Mouse (Mus musculus): ENCODE results near the gene Ap5z1. TPM values are rescaled to one million over a fixed set of nuclear protein-coding genes. Genes with fewer than 3 reads are reported as not detected.

Ap5z1 gene
- total and polyA plus RNA-seq, 3 experiments, result 11.5 to 37.7 (median 14.1) TPM

- H3K4me1 ChIP-seq (ENCODE audit: insufficient read depth, low read depth, low read length), result peaks cover 17% of the 10 kb centered on the region
- no peak for DNase-seq (ENCODE audit: low spot score)
- peaks cover 87% of the 10 kb centered on the region for H3K36me3 ChIP-seq (replicated peaks)
- H3K9me3 ChIP-seq (replicated peaks), result no peaks in the 10 kb centered on the region
- no peak for TF ChIP-seq CTCF (IDR thresholded peaks at IDR 0.05; ENCODE audit: low read depth, low read length)
- no peak for TF ChIP-seq GATA1 (IDR thresholded peaks at IDR 0.05; ENCODE audit: borderline replicate concordance, low read length)
- no peak for TF ChIP-seq POLR2AphosphoS5 (IDR thresholded peaks at IDR 0.05; ENCODE audit: insufficient replicate concordance, low read depth, low read length)
- no peak for TF ChIP-seq TAL1 (conservative IDR thresholded peaks at IDR 0.05; ENCODE audit: low read depth, low read length)
- no peaks in the 10 kb centered on the region for H3K27me3 ChIP-seq (ENCODE audit: insufficient read depth, low read length)
- no peak overlapping the region for H3K4me3 ChIP-seq (ENCODE audit: low read depth, low read length)
- no peak for ATAC-seq (ENCODE audit: extremely low read depth, insufficient number of reproducible peaks, low FRiP score, poor library complexity, severe bottlenecking)
These were observed 31.0 kb upstream of the Ap5z1 start for GRCm38 (mm10) chr5:142432695-142433094.

GRCm38 (mm10) chr5:142434052-142434451, 29.7 kb upstream of the Ap5z1 start:
- H3K36me3 ChIP-seq (replicated peaks), result peaks cover 91% of the 10 kb centered on the region
- TF ChIP-seq GATA1 (IDR thresholded peaks at IDR 0.05; ENCODE audit: borderline replicate concordance, low read length) (no peak), CTCF (IDR thresholded peaks at IDR 0.05; ENCODE audit: low read depth, low read length) (no peak), TAL1 (conservative IDR thresholded peaks at IDR 0.05; ENCODE audit: low read depth, low read length) (no peak), GATA2 (IDR thresholded peaks at IDR 0.05; ENCODE audit: borderline replicate concordance, low read depth, low read length) (no peak), POLR2AphosphoS5 (IDR thresholded peaks at IDR 0.05; ENCODE audit: insufficient replicate concordance, low read depth, low read length) (no peak)
- H3K27me3 ChIP-seq (ENCODE audit: insufficient read depth, low read length), result no peaks in the 10 kb centered on the region
- ATAC-seq (ENCODE audit: extremely low read depth, insufficient number of reproducible peaks, low FRiP score, poor library complexity, severe bottlenecking), result no peak
- H3K4me1 ChIP-seq (ENCODE audit: insufficient read depth, low read depth, low read length), result peaks cover 19% of the 10 kb centered on the region
- no peaks in the 10 kb centered on the region for H3K9me3 ChIP-seq (replicated peaks)
- no peak overlapping the region for H3K4me3 ChIP-seq (ENCODE audit: low read depth, low read length)
- no peak for DNase-seq (ENCODE audit: low spot score)

- Histone ChIP-seq H3K4me1 (ENCODE audit: insufficient read depth, low read depth, low read length) (peaks cover 30% of the 10 kb centered on the region), H3K27me3 (ENCODE audit: insufficient read depth, low read length) (no peaks in the 10 kb centered on the region), H3K9me3 (replicated peaks) (no peaks in the 10 kb centered on the region), H3K4me3 (ENCODE audit: low read depth, low read length) (no peak overlapping the region), H3K36me3 (replicated peaks) (peaks cover 88% of the 10 kb centered on the region)
- TF ChIP-seq GATA1 (IDR thresholded peaks at IDR 0.05; ENCODE audit: borderline replicate concordance, low read length) (no peak), CTCF (IDR thresholded peaks at IDR 0.05; ENCODE audit: low read depth, low read length) (no peak), POLR2AphosphoS5 (IDR thresholded peaks at IDR 0.05; ENCODE audit: insufficient replicate concordance, low read depth, low read length) (no peak), TAL1 (conservative IDR thresholded peaks at IDR 0.05; ENCODE audit: low read depth, low read length) (no peak), GATA2 (IDR thresholded peaks at IDR 0.05; ENCODE audit: borderline replicate concordance, low read depth, low read length) (no peak)
- DNase-seq (ENCODE audit: low spot score) (no peak), ATAC-seq (ENCODE audit: extremely low read depth, insufficient number of reproducible peaks, low FRiP score, poor library complexity, severe bottlenecking) (no peak)
These were observed 28.0 kb upstream of the Ap5z1 start for GRCm38 (mm10) chr5:142435736-142436135.

GRCm38 (mm10) chr5:142438380-142438938, 25.3 kb upstream of the Ap5z1 start:
- no peak for TF ChIP-seq GATA2 (IDR thresholded peaks at IDR 0.05; ENCODE audit: borderline replicate concordance, low read depth, low read length)
- no peak for TF ChIP-seq GATA1 (IDR thresholded peaks at IDR 0.05; ENCODE audit: borderline replicate concordance, low read length)
- no peak for TF ChIP-seq POLR2AphosphoS5 (IDR thresholded peaks at IDR 0.05; ENCODE audit: insufficient replicate concordance, low read depth, low read length)
- no peak for TF ChIP-seq TAL1 (conservative IDR thresholded peaks at IDR 0.05; ENCODE audit: low read depth, low read length)
- TF ChIP-seq CTCF (IDR thresholded peaks at IDR 0.05; ENCODE audit: low read depth, low read length), result no peak
- peaks cover 81% of the 10 kb centered on the region for H3K36me3 ChIP-seq (replicated peaks)
- no peaks in the 10 kb centered on the region for H3K9me3 ChIP-seq (replicated peaks)
- H3K27me3 ChIP-seq (ENCODE audit: insufficient read depth, low read length), result no peaks in the 10 kb centered on the region
- ATAC-seq (ENCODE audit: extremely low read depth, insufficient number of reproducible peaks, low FRiP score, poor library complexity, severe bottlenecking), result no peak
- peaks cover 47% of the 10 kb centered on the region for H3K4me1 ChIP-seq (ENCODE audit: insufficient read depth, low read depth, low read length)
- DNase-seq (ENCODE audit: low spot score), result no peak
- H3K4me3 ChIP-seq (ENCODE audit: low read depth, low read length), result no peak overlapping the region

- DNase-seq (ENCODE audit: low spot score) (no peak), ATAC-seq (ENCODE audit: extremely low read depth, insufficient number of reproducible peaks, low FRiP score, poor library complexity, severe bottlenecking) (peak; percentile 15; the same call in 1 of the 2 replicates)
- TF ChIP-seq GATA1 (IDR thresholded peaks at IDR 0.05; ENCODE audit: borderline replicate concordance, low read length), result no peak
- peak; percentile 29; the same call in 1 of the 2 replicates for TF ChIP-seq GATA2 (IDR thresholded peaks at IDR 0.05; ENCODE audit: borderline replicate concordance, low read depth, low read length)
- TF ChIP-seq POLR2AphosphoS5 (IDR thresholded peaks at IDR 0.05; ENCODE audit: insufficient replicate concordance, low read depth, low read length), result no peak
- no peak for TF ChIP-seq CTCF (IDR thresholded peaks at IDR 0.05; ENCODE audit: low read depth, low read length)
- no peak for TF ChIP-seq TAL1 (conservative IDR thresholded peaks at IDR 0.05; ENCODE audit: low read depth, low read length)
- no peaks in the 10 kb centered on the region for H3K27me3 ChIP-seq (ENCODE audit: insufficient read depth, low read length)
- peak overlapping the region; percentile 69; the same call in 1 of the 2 replicates for H3K4me3 ChIP-seq (ENCODE audit: low read depth, low read length)
- H3K36me3 ChIP-seq (replicated peaks), result peaks cover 81% of the 10 kb centered on the region
- H3K9me3 ChIP-seq (replicated peaks), result no peaks in the 10 kb centered on the region
- peaks cover 58% of the 10 kb centered on the region for H3K4me1 ChIP-seq (ENCODE audit: insufficient read depth, low read depth, low read length)
These were observed 23.8 kb upstream of the Ap5z1 start for GRCm38 (mm10) chr5:142439911-142440432.

- ATAC-seq (ENCODE audit: extremely low read depth, insufficient number of reproducible peaks, low FRiP score, poor library complexity, severe bottlenecking) (peak; percentile 96), DNase-seq (ENCODE audit: low spot score) (peak; percentile 92)
- Histone ChIP-seq H3K4me1 (ENCODE audit: insufficient read depth, low read depth, low read length) (peaks cover 64% of the 10 kb centered on the region), H3K9me3 (replicated peaks) (no peaks in the 10 kb centered on the region), H3K4me3 (ENCODE audit: low read depth, low read length) (peak overlapping the region; percentile 69), H3K27me3 (ENCODE audit: insufficient read depth, low read length) (no peaks in the 10 kb centered on the region), H3K36me3 (replicated peaks) (peaks cover 81% of the 10 kb centered on the region)
- TF ChIP-seq CTCF (IDR thresholded peaks at IDR 0.05; ENCODE audit: low read depth, low read length), result no peak
- TF ChIP-seq GATA1 (IDR thresholded peaks at IDR 0.05; ENCODE audit: borderline replicate concordance, low read length), result no peak
- TF ChIP-seq GATA2 (IDR thresholded peaks at IDR 0.05; ENCODE audit: borderline replicate concordance, low read depth, low read length), result no peak
- TF ChIP-seq POLR2AphosphoS5 (IDR thresholded peaks at IDR 0.05; ENCODE audit: insufficient replicate concordance, low read depth, low read length), result no peak
- no peak for TF ChIP-seq TAL1 (conservative IDR thresholded peaks at IDR 0.05; ENCODE audit: low read depth, low read length)
These were observed 23.1 kb upstream of the Ap5z1 start for GRCm38 (mm10) chr5:142440451-142441147.
